Mouse (Mus musculus): ENCODE data around the gene Slc2a5.

Slc2a5 gene

DNA sequence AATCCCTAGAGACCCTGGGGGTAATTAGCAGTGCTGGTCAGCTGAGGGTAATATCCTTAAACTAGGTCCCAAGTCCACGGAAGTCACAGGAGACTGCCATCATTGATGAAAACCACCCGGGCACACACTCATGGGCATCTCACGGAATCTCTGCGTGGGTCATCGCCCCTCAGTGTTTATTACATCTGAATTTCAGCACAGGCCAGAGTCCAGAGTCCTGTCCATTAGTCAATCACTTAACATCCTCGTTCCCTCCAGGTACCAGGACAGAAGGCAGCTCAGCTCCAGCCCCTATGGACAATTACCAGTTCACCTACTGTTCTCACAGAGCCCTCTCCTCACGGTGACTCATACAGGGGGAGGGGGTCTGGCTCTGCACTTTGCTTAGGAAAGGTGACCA is 16.3 kb upstream of the Slc2a5 start:
- no peak for DNase-seq (ENCODE audit: inconsistent ontology term)

DNA sequence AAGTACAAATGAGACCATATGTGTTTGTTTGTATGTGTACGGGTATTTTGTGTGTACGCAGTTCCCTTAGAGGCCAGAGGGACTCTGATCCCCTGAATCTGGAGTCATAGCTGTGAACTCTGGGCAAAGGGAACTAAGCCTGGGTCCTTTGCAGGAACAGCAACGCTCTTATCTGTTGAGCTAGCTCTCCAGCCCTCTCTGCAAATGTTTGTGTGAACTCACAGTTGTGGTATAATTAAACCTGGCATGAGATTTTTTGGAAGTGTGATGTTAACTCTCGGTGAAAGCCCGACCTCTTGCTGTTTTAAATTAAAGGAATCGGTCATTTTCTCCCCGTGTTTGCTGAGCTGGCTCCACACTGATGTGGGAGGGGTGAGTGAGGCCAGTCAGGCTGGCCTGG is 13.4 kb upstream of the Slc2a5 start:
- DNase-seq (ENCODE audit: inconsistent ontology term) = no peak

DNA sequence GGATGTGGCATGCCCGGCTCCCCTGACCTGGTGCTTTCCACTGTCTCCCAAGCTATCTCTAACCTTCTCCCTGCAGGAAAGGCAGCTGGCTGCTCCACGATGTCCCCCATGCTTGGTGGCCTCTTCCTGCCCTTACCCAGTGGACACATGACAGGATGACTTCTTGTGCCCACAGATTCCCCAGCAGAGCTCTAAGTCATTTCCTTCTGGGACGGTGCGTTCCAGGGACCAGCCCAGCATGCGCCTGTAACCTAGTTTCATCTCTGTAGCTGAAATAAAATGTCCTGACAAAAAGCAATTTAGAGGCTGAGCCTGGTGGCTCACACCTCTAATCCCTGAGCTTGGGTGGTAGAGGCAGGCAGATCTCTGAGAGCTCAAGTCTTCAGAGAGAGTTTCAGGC is 12.4 kb upstream of the Slc2a5 start:
- no peak for DNase-seq (ENCODE audit: inconsistent ontology term)

DNA sequence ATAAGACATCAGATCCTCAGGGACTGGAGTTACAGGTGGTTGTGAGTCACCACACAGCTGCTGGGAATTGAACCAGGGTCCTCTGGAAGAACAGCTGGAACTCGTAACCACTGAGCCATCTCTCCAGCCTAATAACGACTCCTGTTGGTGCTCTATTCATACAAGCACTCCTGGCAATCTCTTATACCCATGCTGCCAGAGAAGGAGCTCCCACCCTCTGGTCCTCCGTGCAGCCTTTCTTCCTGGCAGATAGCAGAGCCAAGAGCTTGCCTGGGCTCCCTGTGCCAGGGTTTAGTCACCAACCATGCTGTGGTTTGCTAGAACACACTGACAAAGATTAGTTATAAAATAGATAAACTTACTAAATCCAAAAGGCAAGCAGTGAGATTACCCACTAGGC is 9.4 kb upstream of the Slc2a5 start:
- peak; percentile 65 for DNase-seq (ENCODE audit: inconsistent ontology term)

DNA sequence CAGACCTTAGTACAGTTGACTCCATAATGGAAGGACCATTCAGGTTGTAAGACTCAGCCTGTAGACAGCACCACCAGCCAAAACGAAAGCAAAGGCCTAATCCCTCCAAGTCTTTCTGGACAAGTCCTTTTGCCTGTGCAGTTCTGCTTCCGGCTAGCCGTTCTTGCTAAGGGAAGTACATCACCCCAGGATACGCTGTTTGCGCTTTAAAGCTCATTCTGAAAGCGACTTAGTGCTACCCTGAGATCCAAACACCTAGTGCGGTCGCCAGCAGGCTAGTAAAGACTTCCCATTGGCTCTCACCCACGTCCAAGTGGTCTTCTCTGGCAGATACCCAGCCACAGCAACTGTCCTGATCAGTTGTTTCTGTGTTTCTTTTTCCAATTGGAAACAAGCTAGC is 8.7 kb upstream of the Slc2a5 start:
- DNase-seq (ENCODE audit: inconsistent ontology term) = no peak

DNA sequence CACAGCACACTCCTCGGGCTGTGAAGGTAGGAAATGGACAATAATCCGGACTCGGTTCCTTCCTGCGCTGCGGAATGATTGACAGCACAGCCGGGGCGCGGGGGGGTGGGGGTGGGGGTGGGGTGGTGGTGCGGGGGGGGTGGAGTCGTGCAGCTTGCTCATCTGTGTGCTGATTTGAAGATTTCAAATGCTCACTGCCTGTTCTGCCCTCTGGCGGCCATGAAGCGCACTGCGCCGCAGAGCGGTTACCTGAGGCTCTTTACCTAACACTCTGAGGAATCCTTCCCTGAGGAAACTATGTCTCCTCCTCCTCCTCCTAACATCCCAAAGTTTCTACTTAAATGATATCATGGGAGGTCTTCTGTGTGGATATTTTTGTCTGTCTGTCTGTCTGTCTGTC is 6.2 kb upstream of the Slc2a5 start:
- DNase-seq (ENCODE audit: inconsistent ontology term) = no peak

DNA sequence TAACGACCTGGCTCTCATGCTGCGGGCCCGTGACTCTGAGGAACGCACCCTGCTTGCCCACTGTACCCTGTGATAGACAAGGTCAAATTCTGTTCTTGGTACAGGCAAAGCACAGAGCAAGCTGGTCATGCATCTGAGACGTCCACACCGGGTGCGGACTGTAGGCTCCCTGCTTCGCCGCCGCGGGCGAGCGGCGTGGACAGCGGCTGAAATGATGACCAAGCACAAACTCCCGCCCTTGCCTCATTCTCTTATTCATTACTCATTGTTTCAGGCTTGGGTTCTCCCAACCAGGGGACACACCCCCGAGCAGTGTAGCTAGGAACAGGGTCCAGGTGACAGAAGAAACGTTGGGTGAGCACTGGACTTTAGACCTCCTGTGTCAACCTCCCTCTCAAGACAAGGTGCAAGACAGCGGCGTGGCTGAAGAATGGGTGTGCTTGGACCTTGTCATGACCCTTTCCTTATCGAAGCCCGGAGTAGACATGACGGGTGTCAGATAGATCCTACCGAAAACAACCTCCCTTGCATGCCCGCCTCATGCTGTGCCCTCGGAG is 4.5 kb upstream of the Slc2a5 start:
- DNase-seq (ENCODE audit: inconsistent ontology term) = no peak

DNA sequence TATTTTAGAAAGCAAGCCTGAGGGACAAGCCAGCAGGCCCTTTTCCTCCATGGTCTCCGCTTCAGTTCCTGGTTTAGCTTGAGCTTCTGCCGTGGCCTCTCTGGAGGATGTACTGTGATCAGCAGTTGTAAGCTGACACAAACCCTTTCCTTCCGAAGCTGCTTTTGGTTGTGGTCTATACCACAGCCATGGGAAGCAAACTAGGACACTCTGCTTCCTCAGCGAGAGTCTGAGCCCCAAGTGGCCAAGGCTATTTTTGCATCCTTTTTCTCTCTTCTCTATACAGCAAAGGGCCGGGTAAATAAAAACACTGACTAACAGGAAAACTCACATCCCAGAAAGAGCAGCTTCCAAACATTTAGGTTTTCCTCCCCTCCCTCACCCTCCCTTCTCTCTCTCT is 1.8 kb upstream of the Slc2a5 start:
- no peak for DNase-seq (ENCODE audit: inconsistent ontology term)

DNA sequence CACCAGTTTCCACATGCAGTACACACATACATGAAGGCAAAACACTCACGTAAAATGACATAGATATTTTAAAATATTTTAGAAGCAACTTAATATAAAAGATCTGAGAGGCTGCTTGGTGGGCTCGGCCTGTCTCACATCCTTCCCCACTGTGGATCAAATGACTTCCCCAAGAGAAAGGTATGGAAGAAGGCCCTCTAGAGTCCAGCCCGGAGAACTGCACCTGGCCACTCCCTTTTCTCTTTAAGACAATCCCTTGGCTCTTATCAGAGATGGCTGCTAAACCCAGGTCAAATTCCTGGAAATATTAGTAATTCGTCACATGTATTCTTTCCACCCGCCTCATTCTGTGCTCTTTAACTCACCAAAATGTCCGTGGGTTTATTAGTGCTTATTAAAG is 920 bp upstream of the Slc2a5 start:
- DNase-seq (ENCODE audit: inconsistent ontology term) = no peak

DNA sequence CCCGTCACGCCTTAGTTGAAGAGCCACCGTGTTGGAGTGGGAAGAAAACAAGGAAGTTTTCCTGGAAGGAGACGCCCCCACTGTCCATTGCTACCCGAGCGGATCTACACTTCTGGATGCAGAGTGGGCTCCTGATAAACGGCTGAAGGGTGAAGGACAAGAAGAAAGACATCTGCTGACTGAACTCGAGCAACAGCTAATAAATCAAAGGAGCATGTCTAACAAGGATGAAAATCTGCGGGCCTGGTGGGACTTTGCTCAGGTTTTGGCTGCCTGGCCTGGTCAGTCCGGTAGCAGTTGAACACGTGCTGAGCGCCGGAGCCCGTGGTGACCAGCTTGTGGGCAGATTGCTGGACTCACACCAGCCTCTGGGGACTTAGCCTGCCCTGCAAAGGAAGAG is 557 bp downstream of the Slc2a5 start:
- no peak for DNase-seq (ENCODE audit: inconsistent ontology term)

DNA sequence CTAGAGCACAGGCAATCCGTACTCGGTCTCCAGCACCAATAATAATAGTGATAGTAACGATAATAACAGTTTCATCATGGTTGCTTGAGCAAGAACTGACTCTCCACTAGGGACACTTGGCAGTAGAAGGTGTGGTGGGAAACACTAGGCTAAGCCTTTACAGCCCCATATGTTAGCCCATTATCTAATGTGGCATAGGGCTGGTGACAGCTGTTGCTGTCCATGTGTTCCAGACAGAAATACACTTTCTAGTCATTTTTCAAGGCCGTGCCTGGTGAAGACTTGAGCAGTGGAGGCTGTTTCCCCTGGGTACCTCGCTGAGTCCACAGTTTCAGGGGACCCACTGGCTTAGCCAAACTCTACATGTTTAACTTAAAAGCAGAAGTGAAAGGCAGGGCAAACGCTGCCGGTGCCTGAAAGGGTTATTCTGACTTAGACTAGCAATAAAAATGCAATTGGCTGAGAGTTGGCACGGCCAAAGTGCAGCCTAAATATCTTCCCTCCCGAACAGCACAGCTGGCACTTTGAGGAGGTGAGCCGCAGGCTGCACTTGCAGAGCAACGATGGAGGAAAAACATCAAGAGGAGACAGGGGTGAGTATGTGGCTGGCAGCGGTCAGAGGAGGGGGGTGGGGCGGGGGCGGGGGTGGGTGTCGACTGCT is 1.2 kb downstream of the Slc2a5 start:
- no peak for DNase-seq (ENCODE audit: inconsistent ontology term)

DNA sequence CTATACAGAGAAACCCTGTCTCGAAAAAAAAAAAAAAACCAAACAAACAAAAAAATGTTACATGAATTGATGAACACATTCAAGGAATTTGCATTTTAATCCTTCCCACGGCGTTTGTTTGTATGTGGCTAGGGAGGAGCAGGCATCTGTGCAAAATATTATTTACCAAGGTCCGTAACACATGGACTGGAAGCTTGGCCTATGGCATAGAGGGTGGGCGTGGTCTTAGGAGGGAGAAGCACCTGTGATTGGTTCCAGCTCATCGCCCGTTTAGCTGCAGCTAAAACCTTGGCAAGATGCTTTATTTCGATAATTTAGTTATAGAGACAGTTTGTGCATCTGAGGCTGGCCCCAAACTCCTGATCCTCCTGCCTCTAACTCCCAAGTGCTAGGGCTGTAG is 2.3 kb downstream of the Slc2a5 start:
- no peak for DNase-seq (ENCODE audit: inconsistent ontology term)

DNA sequence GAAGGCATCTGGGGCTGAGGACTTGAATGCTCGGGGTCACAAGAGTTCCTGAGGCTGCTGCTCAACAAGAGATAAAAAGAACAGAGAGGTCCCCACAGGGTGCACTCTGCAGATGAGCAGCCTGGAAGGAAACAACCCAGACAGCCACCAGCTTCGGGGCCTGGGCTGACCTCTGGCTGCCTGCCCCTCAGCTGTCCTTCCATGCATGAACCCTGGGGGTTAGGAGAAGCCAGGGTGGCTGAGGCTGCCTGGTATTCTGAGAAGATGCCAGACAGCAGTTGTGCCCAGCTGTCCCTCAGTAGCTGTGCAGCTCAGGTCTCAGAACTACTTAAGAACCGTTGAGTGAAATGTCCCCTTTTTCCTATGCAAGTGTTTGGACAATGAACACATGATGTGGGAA is 3.4 kb downstream of the Slc2a5 start:
- no peak for DNase-seq (ENCODE audit: inconsistent ontology term)

DNA sequence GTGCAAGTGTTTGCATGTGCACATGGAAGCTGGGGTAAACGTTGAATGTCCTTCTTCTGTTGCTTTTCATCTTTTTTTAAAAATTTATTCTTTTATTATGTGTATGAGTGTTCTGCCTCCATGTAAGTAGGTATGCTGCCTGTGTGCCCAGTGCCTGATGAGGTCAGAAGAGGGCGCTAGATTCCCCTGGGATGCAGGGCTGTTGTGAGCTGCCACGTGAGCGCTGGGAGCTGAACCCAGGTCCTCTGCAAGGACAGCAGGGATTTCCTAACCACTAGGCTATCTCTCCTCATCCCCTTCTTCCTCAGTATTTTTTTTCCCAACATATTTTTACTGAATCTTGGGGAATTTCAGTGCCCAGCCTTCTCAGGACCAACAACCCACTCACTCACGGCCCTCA is 7.3 kb downstream of the Slc2a5 start:
- no peak for DNase-seq (ENCODE audit: inconsistent ontology term)

DNA sequence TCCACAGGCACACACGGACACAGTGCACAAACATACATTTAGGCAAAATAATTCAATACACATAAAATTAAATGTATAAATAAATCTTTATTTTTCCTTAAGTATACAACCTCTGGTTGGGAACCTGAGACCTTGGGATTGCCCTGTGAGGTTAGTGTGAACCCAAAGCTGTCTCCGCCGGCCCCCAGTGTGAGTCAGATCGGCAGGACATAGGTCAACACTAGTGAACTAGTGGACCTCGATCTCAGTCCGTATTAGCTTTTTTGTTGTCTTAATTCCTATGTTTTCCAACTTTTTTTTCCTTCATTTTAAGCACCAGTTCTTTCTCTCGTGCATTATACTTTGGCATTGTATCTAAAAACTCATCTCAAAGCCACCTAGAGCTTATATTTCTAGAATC is 8.8 kb downstream of the Slc2a5 start:
- no peak for DNase-seq (ENCODE audit: inconsistent ontology term)

DNA sequence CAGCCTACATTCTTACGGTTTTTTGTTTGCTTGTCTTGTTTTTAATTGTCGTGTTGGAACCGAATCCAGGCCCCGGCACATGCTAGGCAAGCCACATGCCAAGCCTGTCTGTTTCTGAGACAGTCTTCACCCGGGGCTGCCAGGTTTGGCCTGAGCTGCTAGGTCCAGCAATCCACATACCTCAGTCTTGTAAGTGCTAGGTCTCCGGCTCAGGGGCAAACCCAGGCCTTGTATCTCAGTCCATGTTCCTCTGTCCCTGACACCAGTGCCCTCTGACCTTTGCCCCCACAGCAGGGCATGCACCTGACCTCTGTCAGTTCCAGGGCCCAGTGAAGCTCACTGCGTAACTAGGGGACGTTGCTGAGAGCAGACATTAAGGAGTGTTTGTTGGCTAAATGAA is 9.5 kb downstream of the Slc2a5 start:
- no peak for DNase-seq (ENCODE audit: inconsistent ontology term)

DNA sequence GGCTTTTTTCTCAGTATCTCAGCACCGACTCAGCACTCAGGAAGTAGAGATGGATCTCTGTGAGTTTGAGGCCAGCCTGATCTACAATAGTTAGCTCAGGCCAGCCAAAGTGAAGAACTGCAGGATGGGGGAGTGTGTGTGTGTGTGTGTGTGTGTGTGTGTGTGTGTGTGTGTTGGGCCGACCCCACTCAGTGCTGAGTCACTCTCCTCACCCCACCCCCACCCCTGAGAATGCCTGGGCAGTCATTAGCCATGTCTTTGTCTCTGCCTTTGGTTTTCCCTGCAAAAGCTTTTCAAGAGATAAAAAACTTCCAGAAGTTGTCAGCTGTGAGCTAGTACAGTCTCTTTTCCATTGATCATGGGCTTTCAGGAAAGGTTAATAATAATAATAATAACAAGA is 11.6 kb downstream of the Slc2a5 start:
- DNase-seq (ENCODE audit: inconsistent ontology term) = peak; percentile 57

DNA sequence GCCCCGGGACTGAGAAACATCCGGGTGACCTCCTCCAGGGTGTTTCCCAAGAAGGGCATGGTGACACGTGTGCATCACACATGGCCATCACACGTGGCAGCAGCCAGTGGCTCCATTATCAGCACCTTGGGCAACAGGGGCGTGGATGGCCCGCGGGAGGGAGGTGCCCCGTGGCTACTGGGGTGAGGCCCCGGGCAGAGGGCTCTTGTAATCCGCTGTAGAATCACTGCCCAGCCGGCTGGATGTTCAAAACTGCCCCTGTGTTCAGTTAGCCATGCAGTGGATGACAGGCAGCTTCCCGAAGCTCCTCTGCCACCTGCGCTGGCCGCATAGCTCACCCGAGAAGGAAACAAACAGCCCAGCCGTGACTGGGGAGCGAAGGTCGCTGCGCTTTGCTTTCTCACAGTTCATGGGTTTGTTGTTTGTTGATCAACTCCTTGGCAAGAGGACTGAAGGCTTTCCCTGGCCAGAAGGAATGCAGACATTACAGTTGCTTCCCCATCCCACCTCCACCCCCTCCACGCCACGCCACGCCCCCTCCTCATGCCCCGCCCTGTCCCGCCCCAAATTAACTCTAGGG is 13.7 kb downstream of the Slc2a5 start:
- peak; percentile 56 for DNase-seq (ENCODE audit: inconsistent ontology term)

DNA sequence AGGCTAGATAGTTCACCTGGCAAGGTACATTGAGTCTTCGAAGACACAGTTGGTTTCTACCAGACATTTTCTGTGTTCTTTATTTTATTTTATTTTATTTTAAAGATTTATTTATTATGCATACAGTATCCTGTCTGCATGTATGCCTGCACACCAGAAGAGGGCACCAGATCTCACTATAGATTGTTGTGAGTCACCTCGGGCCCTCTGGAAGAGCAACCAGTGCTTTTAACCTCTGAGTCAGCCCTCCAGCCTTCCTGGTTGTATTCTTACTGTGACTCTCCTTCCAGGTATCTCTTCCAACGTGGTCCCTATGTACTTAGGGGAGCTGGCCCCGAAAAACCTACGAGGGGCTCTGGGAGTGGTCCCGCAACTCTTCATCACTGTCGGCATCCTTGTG is 16.2 kb downstream of the Slc2a5 start:
- no peak for DNase-seq (ENCODE audit: inconsistent ontology term)

DNA sequence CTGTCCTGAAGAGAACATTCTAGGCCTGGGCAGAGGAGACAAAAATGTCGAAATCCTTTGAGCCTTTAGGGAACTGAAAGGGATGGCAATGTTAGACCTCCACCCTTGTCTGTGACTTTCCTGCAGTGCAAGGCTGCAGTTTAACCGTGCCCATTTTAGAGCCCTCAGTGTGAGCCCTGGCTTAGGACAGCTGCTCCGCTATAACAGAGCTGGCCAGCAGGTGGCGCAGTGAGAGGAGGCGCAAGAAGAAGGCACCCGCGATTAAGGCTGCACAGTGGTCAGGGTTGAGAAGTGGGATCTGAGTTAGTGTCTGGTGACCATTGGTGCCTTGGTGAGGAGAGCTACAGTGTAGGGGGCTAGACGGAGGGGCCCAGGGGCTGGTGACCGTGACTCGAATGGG is 17.6 kb downstream of the Slc2a5 start:
- peak; percentile 57 for DNase-seq (ENCODE audit: inconsistent ontology term)

DNA sequence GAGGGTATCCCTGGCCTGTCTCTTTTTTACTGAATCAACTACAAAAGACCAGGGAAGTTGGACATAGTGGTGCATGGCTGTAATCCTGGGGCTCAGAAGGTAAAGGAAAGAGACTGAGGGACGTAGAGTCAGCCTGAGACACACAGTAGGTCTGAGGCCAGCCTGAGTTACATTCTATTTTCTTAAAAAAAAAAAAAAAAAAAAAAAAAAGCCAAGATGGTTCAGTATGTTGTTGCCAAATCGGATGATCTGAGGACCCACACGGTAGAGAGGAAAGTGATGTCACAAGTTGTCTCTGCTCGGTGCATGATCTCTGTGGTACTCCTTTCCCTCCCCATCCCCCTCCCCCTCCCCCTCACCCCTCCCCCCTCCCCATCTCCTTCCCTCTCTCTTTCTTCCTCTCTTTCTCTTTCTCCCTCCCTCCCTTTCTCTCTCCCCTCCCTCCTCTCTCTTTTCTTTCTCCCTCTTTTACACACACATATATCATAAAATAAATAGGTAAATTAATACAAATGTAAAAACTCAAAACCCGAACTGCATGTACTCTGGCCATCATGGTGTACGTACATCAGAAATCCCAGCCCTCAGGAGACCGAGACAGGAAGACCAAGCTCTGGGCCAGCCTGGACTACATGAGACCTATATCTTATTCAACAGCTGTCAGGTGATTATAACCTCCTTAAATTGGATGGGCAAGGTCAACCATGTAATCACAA is 18.4 kb downstream of the Slc2a5 start:
- no peak for DNase-seq (ENCODE audit: inconsistent ontology term)

DNA sequence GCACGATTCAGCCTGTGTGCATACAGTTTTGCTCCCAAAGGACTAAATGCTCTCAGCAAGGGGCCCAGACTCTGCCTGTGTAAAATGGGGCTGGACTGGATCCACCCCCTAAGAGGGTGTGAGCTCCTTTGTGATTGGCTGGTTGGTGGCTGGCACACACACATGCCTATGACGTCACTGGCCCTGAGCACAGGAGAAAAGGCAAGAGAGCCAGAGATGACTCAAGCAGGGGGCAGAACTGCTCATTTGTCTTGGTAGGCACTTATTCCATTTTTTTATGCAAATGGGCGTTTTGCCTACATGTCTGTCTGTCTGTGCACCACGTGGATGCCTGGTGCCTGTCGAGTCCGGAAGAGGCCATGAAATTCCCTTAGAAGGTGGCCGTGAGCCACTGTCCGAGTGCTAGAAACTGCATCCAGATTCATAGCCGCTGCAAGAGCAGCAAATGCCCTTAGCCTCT is 19.0 kb downstream of the Slc2a5 start:
- peak; percentile 89 for DNase-seq (ENCODE audit: inconsistent ontology term)

DNA sequence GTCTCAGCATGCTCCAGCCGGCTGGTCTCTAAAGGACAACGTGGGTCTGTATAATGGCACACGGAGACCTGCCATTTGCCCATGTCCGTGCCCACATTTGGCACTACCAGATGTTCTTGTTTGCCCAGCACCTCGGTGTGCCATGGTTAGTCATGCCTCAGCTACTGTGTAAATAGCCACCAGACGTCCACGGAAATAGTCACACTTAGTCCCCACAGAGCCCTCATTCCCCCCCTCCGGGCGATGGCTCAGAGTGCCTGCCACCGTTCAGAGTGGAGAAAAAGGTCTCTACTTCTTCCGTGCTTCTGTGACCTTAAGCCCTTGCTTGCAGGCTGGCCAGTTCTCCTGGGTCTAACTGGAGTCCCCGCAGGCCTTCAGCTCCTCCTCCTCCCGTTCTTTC is 20.0 kb downstream of the Slc2a5 start:
- no peak for DNase-seq (ENCODE audit: inconsistent ontology term)

All from Muller cell, postnatal 12 days (primary cell).